Mouse (Mus musculus): Measurements from ENCODE around the gene Mark2.

GRCm38 (mm10) chr19:7304801-7305200 is 36.9 kb downstream of the Mark2 start:
- TF ChIP-seq CTCF (IDR thresholded peaks at IDR 0.05; ENCODE audit: insufficient read depth, low read depth, low read length) (no peak), POLR2A (IDR thresholded peaks at IDR 0.05; ENCODE audit: insufficient read depth, low read depth, low read length) (no peak)

Measured in olfactory bulb, adult 2 months (tissue).